23 mouse cellular contexts compared by ENCODE assay signal in genomic region chr17:87179939-87180550, GRCm38 (mm10).
DNase-seq lines count a peak whose midpoint lies in the region; ATAC-seq and TF ChIP-seq lines count a peak whose summit lies in the region.
"Had no signal": no experiment of that assay in that cellular context is flagged by ENCODE, and none has a peak within 500 bp of the region (broad histone marks: within the 10 kb centered on the region; RNA-seq: fewer than 3 reads in every experiment).

No protein-coding gene starts in this region.

- H3K27me3 ChIP-seq in kidney, embryonic 16.5 days (ENCODE audit: insufficient read depth, low read length): no peaks in the 10 kb centered on the region
- 0 out of 2 replicates have a peak, but pooled peaks cover 3% of the 10 kb centered on the region for H3K27me3 ChIP-seq in midbrain, embryonic 13.5 days
- H3K27me3 ChIP-seq: forebrain, embryonic 15.5 days; heart, embryonic 15.5 days; limb, embryonic 12.5 days; stomach, embryonic 15.5 days had no signal

- peaks cover 41% of the 10 kb centered on the region for H3K4me1 ChIP-seq in kidney, embryonic 16.5 days (ENCODE audit: insufficient read depth, low read length)
- peaks cover 3 to 23% of the 10 kb centered on the region in 2 experiments for H3K4me1 ChIP-seq in ES-E14 (ENCODE audit: control insufficient read depth in 2 of 2, insufficient read depth in 2 of 2, low read length in 2 of 2, poor library complexity in 1 of 2)
- H3K4me1 ChIP-seq in midbrain, embryonic 13.5 days (replicated peaks): peaks cover 12% of the 10 kb centered on the region

- no peak for DNase-seq in gastrocnemius, adult 2 months
- DNase-seq in gastrocnemius, postnatal 14 days: no peak
- no peak for DNase-seq in kidney, postnatal 36 days
- DNase-seq in ES-E14 (ENCODE audit: low read depth, low spot score): no peak
- no peak for DNase-seq in lung, postnatal 25 days (ENCODE audit: low spot score)
- DNase-seq: adrenal gland, postnatal 14 days; cerebellum, adult 9-10 months; kidney, postnatal 4 days; liver, postnatal 0 days; lung, postnatal 10 days; right cerebral cortex, adult 18-20 months; right cerebral cortex, postnatal 4 days; thymus, postnatal 25 days had no signal

- H3K27ac ChIP-seq in gastrocnemius, adult 2 months: peak overlapping the region; percentile 75
- peak overlapping the region; percentile 34; the same call in 1 of the 2 replicates for H3K27ac ChIP-seq in kidney, embryonic 16.5 days (ENCODE audit: low read length)
- peak overlapping the region; percentile 24; the same call in 1 of the 2 replicates for H3K27ac ChIP-seq in ES-E14 (ENCODE audit: insufficient read depth, low read depth, low read length, poor library complexity, severe bottlenecking)
- no peak overlapping the region for H3K27ac ChIP-seq in midbrain, embryonic 13.5 days
- H3K27ac ChIP-seq: embryonic facial prominence, embryonic 10.5 days; forebrain, embryonic 15.5 days; limb, embryonic 12.5 days had no signal

- H3K9ac ChIP-seq in kidney, embryonic 16.5 days (replicated peaks; ENCODE audit: low read length): no peak overlapping the region; the same call in 1 of the 2 replicates
- no peak overlapping the region for H3K9ac ChIP-seq in ES-E14 (ENCODE audit: insufficient read depth, low read depth, low read length, poor library complexity, severe bottlenecking)
- no peak overlapping the region for H3K9ac ChIP-seq in midbrain, embryonic 13.5 days (replicated peaks)
- H3K9ac ChIP-seq: forebrain, embryonic 15.5 days; heart, embryonic 15.5 days; limb, embryonic 12.5 days; liver, postnatal 0 days; stomach, embryonic 15.5 days had no signal

- intact Hi-C loops in gastrocnemius, adult 2 months (cut with DNase I): no loop called here
- intact Hi-C loops in gastrocnemius, postnatal 14 days (cut with DNase I; ENCODE audit: low total_unique reads): no loop called here

- H3K4me3 ChIP-seq in gastrocnemius, adult 2 months: no peak overlapping the region
- no peak overlapping the region for H3K4me3 ChIP-seq in kidney, embryonic 16.5 days (ENCODE audit: low read length)
- peak overlapping the region in 1 of 2 experiments; percentile 57; a peak in 2 of 4 replicates for H3K4me3 ChIP-seq in ES-E14 (ENCODE audit: insufficient read depth in 1 of 2, low read depth in 1 of 2, low read length in 2 of 2, poor library complexity in 1 of 2, severe bottlenecking in 1 of 2)
- H3K4me3 ChIP-seq in midbrain, embryonic 13.5 days (replicated peaks): no peak overlapping the region
- H3K4me3 ChIP-seq: embryonic facial prominence, embryonic 10.5 days; forebrain, embryonic 15.5 days; heart, embryonic 15.5 days; limb, embryonic 12.5 days; stomach, embryonic 15.5 days had no signal

- H3K9me3 ChIP-seq in kidney, embryonic 16.5 days (ENCODE audit: low read length): no peaks in the 10 kb centered on the region
- no peaks in the 10 kb centered on the region for H3K9me3 ChIP-seq in ES-E14 (ENCODE audit: control insufficient read depth, insufficient read depth, low read depth, low read length)
- 0 out of 2 replicates have a peak, but pooled peaks cover 7% of the 10 kb centered on the region for H3K9me3 ChIP-seq in midbrain, embryonic 13.5 days
- H3K9me3 ChIP-seq: forebrain, embryonic 15.5 days; heart, embryonic 15.5 days; limb, embryonic 12.5 days; stomach, embryonic 15.5 days had no signal

- WGBS in kidney, embryonic 16.5 days: 79% methylated on average over 9 of the region's 9 CpGs
- WGBS in midbrain, embryonic 13.5 days: 87% methylated on average over 9 of the region's 9 CpGs

- H3K4me2 ChIP-seq in kidney, embryonic 16.5 days (replicated peaks; ENCODE audit: low read depth, low read length): no peak overlapping the region
- H3K4me2 ChIP-seq in midbrain, embryonic 13.5 days (replicated peaks): no peak overlapping the region
- H3K4me2 ChIP-seq: forebrain, embryonic 15.5 days; limb, embryonic 12.5 days; liver, embryonic 11.5 days; stomach, embryonic 15.5 days had no signal

- ATAC-seq in kidney, embryonic 16.5 days (ENCODE audit: low FRiP score, low TSS enrichment): peak; percentile 62
- ATAC-seq in megakaryocyte progenitor cell, adult 5-6 weeks (replicated peaks; ENCODE audit: poor library complexity): peak; percentile 41
- no peak for ATAC-seq in midbrain, embryonic 13.5 days
- ATAC-seq: liver, postnatal 0 days; midbrain, embryonic 16.5 days had no signal

- no peaks in the 10 kb centered on the region for H3K36me3 ChIP-seq in kidney, embryonic 16.5 days (ENCODE audit: insufficient read depth, low read length)
- H3K36me3 ChIP-seq in ES-E14 (ENCODE audit: control insufficient read depth, insufficient read depth, low read length, poor library complexity, severe bottlenecking): no peaks in the 10 kb centered on the region
- no peaks in the 10 kb centered on the region for H3K36me3 ChIP-seq in midbrain, embryonic 13.5 days
- H3K36me3 ChIP-seq: embryonic facial prominence, embryonic 10.5 days; forebrain, embryonic 15.5 days; heart, embryonic 15.5 days; limb, embryonic 12.5 days; stomach, embryonic 15.5 days had no signal

- in situ Hi-C loops in ES-E14 (cut with MboI; ENCODE audit: low sequenced_read_pairs in 2 of 2, unreplicated experiment in 2 of 2): no loop called here

- TF ChIP-seq CTCF in gastrocnemius, adult 2 months (IDR thresholded peaks at IDR 0.05): no peak

TF ChIP-seq in ES-E14, 5 proteins besides CTCF, POLR2A, EP300 and RAD21:
- TF ChIP-seq ZC3H11A (IDR thresholded peaks at IDR 0.05; ENCODE audit: borderline replicate concordance, low read depth, low read length) (no peak), MAFK (IDR thresholded peaks at IDR 0.05; ENCODE audit: insufficient read depth, low read depth, low read length) (no peak), ZNF384 (IDR thresholded peaks at IDR 0.05; ENCODE audit: low read depth, low read length) (no peak), HCFC1 (IDR thresholded peaks at IDR 0.05; ENCODE audit: borderline replicate concordance, insufficient read depth, low read length) (no peak), CHD2 (IDR thresholded peaks at IDR 0.05; ENCODE audit: low read depth, low read length) (no peak)
